13 mouse cellular contexts compared by ENCODE assay signal in genomic region chr9:95827565-95827964, GRCm38 (mm10). TPM values are rescaled to one million over a fixed set of nuclear protein-coding genes. Genes with fewer than 3 reads are reported as not detected.
DNase-seq lines count a peak whose midpoint lies in the region.
"Had no signal": no experiment of that assay in that cellular context is flagged by ENCODE, and none has a peak within 500 bp of the region (broad histone marks: within the 10 kb centered on the region; RNA-seq: fewer than 3 reads in every experiment).

No protein-coding gene starts in this region.

- peak; percentile 26 to 47 for DNase-seq in frontal cortex, postnatal 36 days (ENCODE audit: low spot score in 2 of 2)
- no peak for DNase-seq in frontal cortex, postnatal 14 days (ENCODE audit: low spot score in 2 of 2)
- DNase-seq in left cerebral cortex, postnatal 36 days (ENCODE audit: low spot score in 2 of 2) = peak; percentile 32 to 38
- no peak for DNase-seq in left cerebral cortex, postnatal 4 days
- DNase-seq in right cerebral cortex, postnatal 25 days = peak; percentile 29
- no peak for DNase-seq in right cerebral cortex, postnatal 10 days (ENCODE audit: low spot score in 2 of 2)
- no peak for DNase-seq in cerebellum, postnatal 10 days
- DNase-seq: adrenal gland, adult 2 months; adrenal gland, postnatal 36 days; cerebellum, adult 11 months; cerebellum, adult 8-10 months; cerebellum, postnatal 25 days; gastrocnemius, postnatal 14 days had no signal

- intact Hi-C loops in left cerebral cortex, postnatal 36 days (cut with DNase I) = no loop called here
- intact Hi-C loops in left cerebral cortex, postnatal 4 days (cut with DNase I) = no loop called here

RNA-seq across cellular contexts. Expression of gene Pls1, which starts 17.5 kb away (rescaled TPM):
- 1 to 10 TPM; 8.1 to 9.9 TPM for total RNA-seq in left cerebral cortex, postnatal 36 days (2021)
- 1 to 10 TPM; 2.9 to 3.4 TPM for total RNA-seq in left cerebral cortex, postnatal 4 days (2021)

RNA-seq across cellular contexts. Expression of gene Atr, which starts 29.8 kb away (rescaled TPM):
- total RNA-seq in left cerebral cortex, postnatal 36 days (2021) = 10 to 100 TPM in 1 of 2 experiments, 1 to 10 TPM in 1; 9.2 to 14.7 TPM
- total RNA-seq in left cerebral cortex, postnatal 4 days (2021) = 10 to 100 TPM; 19.0 to 19.3 TPM

Comparison
In these comparisons a context has a peak if more than half of its experiments do, and no peak if none do; other contexts are left out.
1. DNase-seq: peak in frontal cortex, postnatal 36 days (2 of 2), left cerebral cortex, postnatal 36 days (2 of 2) and right cerebral cortex, postnatal 25 days (single experiment); none in frontal cortex, postnatal 14 days (0 of 2), left cerebral cortex, postnatal 4 days (single experiment), right cerebral cortex, postnatal 10 days (0 of 2) and cerebellum, postnatal 10 days (0 of 2).